Comparison of ENCODE assay signal across 13 mouse cellular contexts in the genomic region with DNA sequence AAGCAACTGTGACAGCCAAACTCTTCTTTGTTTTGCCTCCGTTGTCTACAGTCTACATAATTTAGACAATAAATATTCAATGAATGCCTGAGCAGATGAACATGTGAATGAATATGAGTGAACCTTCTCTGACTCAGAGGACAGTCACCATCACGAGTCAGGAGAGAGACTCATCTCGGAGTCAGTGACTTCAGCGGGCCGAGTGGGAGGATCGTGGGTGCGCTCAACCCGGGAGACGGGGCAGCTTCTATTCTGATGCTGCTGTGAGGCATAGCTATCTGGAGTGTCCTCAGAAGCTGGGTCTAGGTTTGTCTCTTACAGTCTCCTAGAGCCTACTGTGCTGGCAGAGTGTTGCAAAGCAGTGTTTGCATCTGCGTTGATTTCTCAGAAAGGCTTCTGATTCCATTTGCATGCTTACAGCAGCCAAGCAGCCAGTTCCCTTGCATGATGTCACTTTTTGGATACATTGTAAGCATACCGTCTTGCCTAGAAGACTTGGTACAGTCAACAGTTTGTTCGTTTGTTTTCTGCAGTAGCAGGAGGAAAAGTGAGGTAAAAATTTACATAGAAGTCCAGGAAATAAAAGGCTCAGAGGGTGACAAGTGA. TPM values are rescaled to one million over a fixed set of nuclear protein-coding genes. Genes with fewer than 3 reads are reported as not detected.
DNase-seq lines count a peak whose midpoint lies in the region; ATAC-seq lines count a peak whose summit lies in the region.
"Had no signal": no experiment of that assay in that cellular context is flagged by ENCODE, and none has a peak within 500 bp of the region (broad histone marks: within the 10 kb centered on the region; RNA-seq: fewer than 3 reads in every experiment).

No protein-coding gene starts in this region.

- no peak overlapping the region for H3K27ac ChIP-seq in forebrain, embryonic 11.5 days (ENCODE audit: low read depth, low read length)
- H3K27ac ChIP-seq in forebrain, embryonic 12.5 days, result no peak overlapping the region
- H3K27ac ChIP-seq: embryonic facial prominence, embryonic 13.5 days; liver, embryonic 13.5 days; neural tube, embryonic 13.5 days had no signal

- peak; percentile 13 for DNase-seq in forebrain, embryonic 11.5 days (ENCODE audit: low spot score)
- peak; percentile 20 for DNase-seq in brain, embryonic 18.5 days (ENCODE audit: low read depth, low spot score)
- DNase-seq in layer of hippocampus, postnatal 14 days (ENCODE audit: low spot score in 2 of 2), result peak; percentile 13 to 27
- peak; percentile 58 for DNase-seq in right cerebral cortex, postnatal 14 days
- DNase-seq in thymus, postnatal 4 days, result no peak
- DNase-seq in yolk sac, embryonic 10.5 days (ENCODE audit: low spot score), result no peak
- DNase-seq in c-Kit-positive CD71-positive TER-119-positive erythroid progenitor cells, embryonic 14.5 days (ENCODE audit: low spot score), result no peak
- DNase-seq: cerebellum, adult 11-12 months; liver, embryonic 13.5 days had no signal

- H3K4me3 ChIP-seq in forebrain, embryonic 11.5 days (ENCODE audit: low read depth, low read length), result no peak overlapping the region
- no peak overlapping the region for H3K4me3 ChIP-seq in forebrain, embryonic 12.5 days (replicated peaks)
- H3K4me3 ChIP-seq: embryonic facial prominence, embryonic 13.5 days; liver, embryonic 13.5 days; megakaryocyte, embryonic 14.5 days; neural tube, embryonic 13.5 days had no signal

- 94% methylated on average over 12 of the region's 12 CpGs for WGBS in forebrain, embryonic 11.5 days
- WGBS in forebrain, embryonic 12.5 days, result 90% methylated on average over 12 of the region's 12 CpGs

- H3K9me3 ChIP-seq in forebrain, embryonic 11.5 days (ENCODE audit: control insufficient read depth, low read length), result no peaks in the 10 kb centered on the region
- no peaks in the 10 kb centered on the region for H3K9me3 ChIP-seq in forebrain, embryonic 12.5 days
- H3K9me3 ChIP-seq: embryonic facial prominence, embryonic 13.5 days; liver, embryonic 13.5 days; megakaryocyte, embryonic 14.5 days; neural tube, embryonic 13.5 days had no signal

- no peak for ATAC-seq in forebrain, embryonic 11.5 days (replicated peaks; ENCODE audit: low FRiP score)
- no peak for ATAC-seq in forebrain, embryonic 12.5 days (ENCODE audit: low FRiP score)

- no peaks in the 10 kb centered on the region for H3K4me1 ChIP-seq in forebrain, embryonic 11.5 days (replicated peaks; ENCODE audit: control insufficient read depth, insufficient read depth, low read length)
- no peaks in the 10 kb centered on the region for H3K4me1 ChIP-seq in forebrain, embryonic 12.5 days
- H3K4me1 ChIP-seq: embryonic facial prominence, embryonic 13.5 days; megakaryocyte, embryonic 14.5 days; neural tube, embryonic 13.5 days had no signal

- H3K4me2 ChIP-seq in forebrain, embryonic 11.5 days (ENCODE audit: low read depth, low read length, severe bottlenecking), result no peak overlapping the region
- no peak overlapping the region for H3K4me2 ChIP-seq in forebrain, embryonic 12.5 days
- H3K4me2 ChIP-seq: embryonic facial prominence, embryonic 13.5 days; liver, embryonic 13.5 days; neural tube, embryonic 13.5 days had no signal

- H3K9ac ChIP-seq in forebrain, embryonic 11.5 days (ENCODE audit: low read length), result no peak overlapping the region
- H3K9ac ChIP-seq in forebrain, embryonic 12.5 days, result no peak overlapping the region
- H3K9ac ChIP-seq: embryonic facial prominence, embryonic 13.5 days; liver, embryonic 13.5 days; neural tube, embryonic 13.5 days had no signal

- no peaks in the 10 kb centered on the region for H3K27me3 ChIP-seq in forebrain, embryonic 11.5 days (ENCODE audit: control insufficient read depth, insufficient read depth, low read length)
- H3K27me3 ChIP-seq in forebrain, embryonic 12.5 days, result no peaks in the 10 kb centered on the region
- H3K27me3 ChIP-seq: embryonic facial prominence, embryonic 13.5 days; liver, embryonic 13.5 days; megakaryocyte, embryonic 14.5 days; neural tube, embryonic 13.5 days had no signal

- no peaks in the 10 kb centered on the region for H3K36me3 ChIP-seq in forebrain, embryonic 11.5 days (ENCODE audit: control insufficient read depth, insufficient read depth, low read length)
- H3K36me3 ChIP-seq in forebrain, embryonic 12.5 days (replicated peaks), result no peaks in the 10 kb centered on the region
- H3K36me3 ChIP-seq: embryonic facial prominence, embryonic 13.5 days; liver, embryonic 13.5 days; neural tube, embryonic 13.5 days had no signal

RNA-seq across cellular contexts. Expression of a gene that starts 36.6 kb away (rescaled TPM):
- 9.0 and 9.9 TPM in 2 replicates for polyA plus RNA-seq in forebrain, embryonic 11.5 days (2014; fragmentation: Nextera tagmentation; extraction: Ambion mirVana)
- 10.4 and 10.5 TPM in 2 replicates for polyA plus RNA-seq in forebrain, embryonic 12.5 days (2016; fragmentation: Nextera tagmentation; extraction: Ambion mirVana)
- 10 to 100 TPM; 65.7 to 71.0 TPM for total RNA-seq in layer of hippocampus, postnatal 14 days (2021)

Comparison
In these comparisons a context has a peak if more than half of its experiments do, and no peak if none do; other contexts are left out.
1. DNase-seq: peak in forebrain, embryonic 11.5 days (single experiment), brain, embryonic 18.5 days (single experiment), layer of hippocampus, postnatal 14 days (2 of 2) and right cerebral cortex, postnatal 14 days (single experiment); none in thymus, postnatal 4 days (single experiment), yolk sac, embryonic 10.5 days (single experiment) and c-Kit-positive CD71-positive TER-119-positive erythroid progenitor cells, embryonic 14.5 days (single experiment).